Mouse (Mus musculus): ENCODE measurements around the gene Cux2. TPM values are rescaled to one million over a fixed set of nuclear protein-coding genes. Genes with fewer than 3 reads are reported as not detected.

Gene Cux2
- polyA plus RNA-seq, 1 experiment from 2014 or later: 9.0 TPM

DNA sequence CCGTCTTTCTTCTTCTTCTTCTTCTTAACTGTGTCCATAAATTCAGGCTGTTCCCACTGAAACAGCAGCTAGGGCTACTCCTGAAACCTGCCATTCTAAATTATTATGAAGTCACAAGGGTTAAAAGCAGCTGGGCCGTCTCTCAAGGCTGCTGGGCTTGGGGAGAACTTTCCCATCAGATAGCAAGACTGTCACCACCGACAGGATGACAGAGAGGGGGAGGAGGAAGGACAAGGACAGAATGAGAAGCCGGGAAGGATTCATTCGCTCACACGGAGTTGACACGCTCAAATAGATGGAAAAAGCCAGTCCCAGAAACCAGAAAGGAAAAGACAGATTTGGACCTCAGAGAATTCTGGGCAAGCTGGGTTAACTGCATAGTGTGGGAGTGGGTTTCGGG lies 6.7 kb upstream of the Cux2 start:
- Histone ChIP-seq H3K27me3 (ENCODE audit: control insufficient read depth, insufficient read depth, low read length) (0 out of 2 replicates have a peak, but pooled peaks cover 6% of the 10 kb centered on the region), H3K27ac (ENCODE audit: low read length) (no peak overlapping the region), H3K9ac (replicated peaks; ENCODE audit: low read depth, low read length) (no peak overlapping the region), H3K36me3 (ENCODE audit: control insufficient read depth, insufficient read depth, low read length) (no peaks in the 10 kb centered on the region), H3K4me3 (ENCODE audit: low read depth, low read length) (no peak overlapping the region), H3K4me2 (replicated peaks; ENCODE audit: low read depth, low read length) (no peak overlapping the region), H3K4me1 (ENCODE audit: control insufficient read depth, insufficient read depth, low read length) (peaks cover 6% of the 10 kb centered on the region; the same call in 1 of the 2 replicates), H3K9me3 (ENCODE audit: control insufficient read depth, low read depth, low read length) (0 out of 2 replicates have a peak, but pooled peaks cover 4% of the 10 kb centered on the region)
- 73% methylated on average over 8 of the region's 8 CpGs for WGBS
- no peak for ATAC-seq (ENCODE audit: insufficient number of reproducible peaks, insufficient read depth, low FRiP score, low read depth)

DNA sequence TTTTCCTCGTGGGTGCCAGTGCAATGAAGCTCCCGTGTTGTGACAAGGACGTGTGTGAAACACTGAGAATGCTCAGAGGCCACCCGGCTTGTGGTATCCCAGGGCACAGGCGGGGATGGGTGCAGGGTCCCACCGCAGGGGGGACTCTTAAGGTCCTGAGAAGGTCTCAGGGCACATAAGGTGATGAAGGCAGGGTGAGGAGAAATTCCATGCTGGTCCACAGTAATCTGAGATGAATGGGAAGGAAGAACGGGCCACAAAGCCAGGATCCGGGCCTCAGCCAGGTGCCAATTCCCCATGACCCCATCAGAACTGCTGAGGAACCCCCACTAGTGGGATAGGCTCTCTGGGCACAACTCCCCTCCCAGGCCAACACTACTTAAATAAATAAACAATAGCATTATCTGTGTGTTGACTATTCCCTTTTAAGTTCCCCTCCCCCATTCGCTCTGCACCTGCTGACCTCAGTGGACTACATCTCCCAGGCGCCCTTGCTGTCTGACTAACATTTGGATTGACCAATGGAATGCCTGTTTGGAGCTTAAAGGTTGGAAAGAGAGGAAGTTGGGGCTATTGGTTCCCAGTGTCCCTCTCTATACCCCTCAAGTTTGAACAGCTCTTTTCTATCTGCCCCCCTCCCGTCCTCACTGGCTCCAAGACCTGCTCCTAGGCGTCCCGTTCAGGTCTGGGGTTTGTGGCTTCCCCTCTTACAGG lies 4.4 kb upstream of the Cux2 start:
- H3K4me3 ChIP-seq (ENCODE audit: low read depth, low read length): no peak overlapping the region
- H3K4me1 ChIP-seq (ENCODE audit: control insufficient read depth, insufficient read depth, low read length): 0 out of 2 replicates have a peak, but pooled peaks cover 5% of the 10 kb centered on the region
- peak overlapping the region; percentile 28 for H3K4me2 ChIP-seq (replicated peaks; ENCODE audit: low read depth, low read length)
- no peak overlapping the region for H3K27ac ChIP-seq (ENCODE audit: low read length)
- peak; percentile 26; the same call in 1 of the 2 replicates for ATAC-seq (ENCODE audit: insufficient number of reproducible peaks, insufficient read depth, low FRiP score, low read depth)
- H3K9ac ChIP-seq (replicated peaks; ENCODE audit: low read depth, low read length): no peak overlapping the region
- H3K36me3 ChIP-seq (ENCODE audit: control insufficient read depth, insufficient read depth, low read length): no peaks in the 10 kb centered on the region
- 37% methylated on average over 13 of the region's 13 CpGs for WGBS
- H3K27me3 ChIP-seq (ENCODE audit: control insufficient read depth, insufficient read depth, low read length): 0 out of 2 replicates have a peak, but pooled peaks cover 6% of the 10 kb centered on the region
- 0 out of 2 replicates have a peak, but pooled peaks cover 4% of the 10 kb centered on the region for H3K9me3 ChIP-seq (ENCODE audit: control insufficient read depth, low read depth, low read length)

GRCm38 (mm10) chr5:122053587-122053986 lies 3.7 kb upstream of the Cux2 start:
- Histone ChIP-seq H3K9ac (replicated peaks; ENCODE audit: low read depth, low read length) (no peak overlapping the region), H3K27ac (ENCODE audit: low read length) (no peak overlapping the region), H3K4me2 (replicated peaks; ENCODE audit: low read depth, low read length) (no peak overlapping the region), H3K36me3 (ENCODE audit: control insufficient read depth, insufficient read depth, low read length) (no peaks in the 10 kb centered on the region), H3K4me1 (ENCODE audit: control insufficient read depth, insufficient read depth, low read length) (peaks cover 9% of the 10 kb centered on the region; the same call in 1 of the 2 replicates), H3K27me3 (ENCODE audit: control insufficient read depth, insufficient read depth, low read length) (peaks cover 12% of the 10 kb centered on the region; the same call in 1 of the 2 replicates), H3K9me3 (ENCODE audit: control insufficient read depth, low read depth, low read length) (0 out of 2 replicates have a peak, but pooled peaks cover 4% of the 10 kb centered on the region), H3K4me3 (ENCODE audit: low read depth, low read length) (no peak overlapping the region)
- ATAC-seq (ENCODE audit: insufficient number of reproducible peaks, insufficient read depth, low FRiP score, low read depth): no peak
- WGBS: 20% methylated on average over 15 of the region's 15 CpGs

DNA sequence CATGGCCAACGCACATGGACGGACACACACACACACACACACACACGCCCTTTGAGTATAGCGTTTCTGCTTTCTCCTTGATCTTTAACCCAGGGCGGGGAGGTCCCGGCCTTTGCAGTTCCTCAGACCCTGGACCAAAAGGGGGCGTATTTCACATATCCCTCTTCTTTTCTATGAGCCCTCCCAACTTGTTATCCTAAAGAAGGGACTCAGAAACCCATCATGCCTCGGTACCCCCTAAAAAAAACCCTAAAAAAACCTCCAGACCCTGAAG lies 867 bp upstream of the Cux2 start:
- H3K9me3 ChIP-seq (ENCODE audit: control insufficient read depth, low read depth, low read length): no peaks in the 10 kb centered on the region
- H3K27me3 ChIP-seq (ENCODE audit: control insufficient read depth, insufficient read depth, low read length): peaks cover 12% of the 10 kb centered on the region; the same call in 1 of the 2 replicates
- H3K9ac ChIP-seq (replicated peaks; ENCODE audit: low read depth, low read length): no peak overlapping the region
- H3K4me1 ChIP-seq (ENCODE audit: control insufficient read depth, insufficient read depth, low read length): peaks cover 16% of the 10 kb centered on the region; the same call in 1 of the 2 replicates
- WGBS: 8% methylated on average over 8 of the region's 8 CpGs
- no peak for ATAC-seq (ENCODE audit: insufficient number of reproducible peaks, insufficient read depth, low FRiP score, low read depth)
- H3K36me3 ChIP-seq (ENCODE audit: control insufficient read depth, insufficient read depth, low read length): no peaks in the 10 kb centered on the region
- peak overlapping the region; percentile 66 for H3K4me2 ChIP-seq (replicated peaks; ENCODE audit: low read depth, low read length)
- peak overlapping the region; percentile 69 for H3K4me3 ChIP-seq (ENCODE audit: low read depth, low read length)
- no peak overlapping the region for H3K27ac ChIP-seq (ENCODE audit: low read length)

DNA sequence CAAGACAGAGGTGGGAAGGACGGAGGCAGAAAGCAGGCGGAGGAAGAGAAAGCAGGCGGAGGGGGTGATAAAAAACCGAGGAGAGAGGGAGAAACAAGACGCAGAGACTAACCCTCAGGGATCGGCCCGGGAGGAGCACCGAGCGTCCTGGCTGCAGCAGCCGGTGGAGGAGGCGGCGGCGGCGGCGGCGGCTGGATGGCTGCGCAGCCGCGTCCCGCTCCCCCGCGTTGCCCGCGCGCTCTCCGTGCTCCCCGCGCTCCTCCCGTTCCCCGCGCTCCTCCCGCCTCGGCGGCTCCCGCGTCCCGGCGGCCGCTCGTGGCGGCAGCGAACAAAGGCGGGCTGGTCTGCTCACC lies 262 bp downstream of the Cux2 start:
- under 1% methylated on average over 23 of the region's 43 CpGs for whole genome bisulfite sequencing
- peak overlapping the region; percentile 66 for H3K27ac ChIP-seq (ENCODE audit: low read length)
- peaks cover 12% of the 10 kb centered on the region; the same call in 1 of the 2 replicates for H3K27me3 ChIP-seq (ENCODE audit: control insufficient read depth, insufficient read depth, low read length)
- H3K9me3 ChIP-seq (ENCODE audit: control insufficient read depth, low read depth, low read length): no peaks in the 10 kb centered on the region
- H3K36me3 ChIP-seq (ENCODE audit: control insufficient read depth, insufficient read depth, low read length): no peaks in the 10 kb centered on the region
- H3K9ac ChIP-seq (replicated peaks; ENCODE audit: low read depth, low read length): peak overlapping the region; percentile 68
- H3K4me2 ChIP-seq (replicated peaks; ENCODE audit: low read depth, low read length): peak overlapping the region; percentile 66
- H3K4me1 ChIP-seq (ENCODE audit: control insufficient read depth, insufficient read depth, low read length): peaks cover 16% of the 10 kb centered on the region; the same call in 1 of the 2 replicates
- peak overlapping the region; percentile 69 for H3K4me3 ChIP-seq (ENCODE audit: low read depth, low read length)
- no peak; the same call in 1 of the 2 replicates for ATAC-seq (ENCODE audit: insufficient number of reproducible peaks, insufficient read depth, low FRiP score, low read depth)

DNA sequence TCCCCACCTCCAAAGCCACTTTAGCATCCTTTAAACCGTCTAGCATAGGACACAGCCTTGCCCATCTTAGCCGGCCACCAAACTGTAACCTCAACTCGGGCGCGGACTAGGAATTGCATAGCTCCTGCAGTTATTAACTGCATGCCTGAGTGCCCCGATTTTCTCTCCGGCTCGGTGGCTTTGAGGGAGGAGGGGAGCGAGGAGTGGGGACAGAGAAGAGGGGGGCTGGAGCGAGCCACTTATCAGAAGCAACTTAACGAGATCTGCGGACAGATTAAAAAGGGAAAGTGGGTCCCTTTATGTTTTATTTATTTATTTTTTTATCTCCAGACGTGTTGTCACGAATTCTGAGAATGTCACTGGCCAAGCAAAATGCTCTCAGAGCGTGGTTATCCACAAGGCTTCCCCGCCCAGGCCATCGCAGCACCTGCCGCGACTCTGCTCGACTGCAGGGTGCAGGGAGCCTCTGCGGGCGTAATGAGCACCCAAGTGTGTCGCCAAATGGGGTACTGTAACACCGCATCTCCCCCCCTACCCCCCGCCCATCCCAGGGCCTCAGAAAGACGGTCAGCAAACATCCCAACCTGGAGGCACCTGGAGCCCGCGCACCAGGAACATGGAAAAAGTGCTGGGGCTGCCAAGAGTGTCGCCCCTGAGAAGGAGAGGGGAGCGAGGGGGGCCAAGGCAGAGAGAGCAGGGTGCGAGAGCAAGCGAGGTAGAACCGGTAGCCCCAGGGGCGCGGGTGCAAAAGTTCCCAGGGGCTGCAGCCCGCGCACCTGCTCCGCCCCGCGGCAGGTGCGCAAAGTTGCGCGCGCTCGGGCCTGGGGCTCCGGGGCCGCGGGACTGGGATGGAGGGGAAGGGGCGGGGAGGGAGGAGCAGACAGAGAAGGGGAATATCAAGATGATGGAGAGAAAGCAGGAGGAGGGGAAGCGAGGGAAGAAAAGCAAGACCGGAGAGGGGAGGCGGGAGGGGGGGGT lies 927 bp downstream of the Cux2 start:
- Histone ChIP-seq H3K4me3 (ENCODE audit: low read depth, low read length) (peak overlapping the region; percentile 69), H3K27ac (ENCODE audit: low read length) (no peak overlapping the region), H3K27me3 (ENCODE audit: control insufficient read depth, insufficient read depth, low read length) (peaks cover 9% of the 10 kb centered on the region; the same call in 1 of the 2 replicates), H3K4me2 (replicated peaks; ENCODE audit: low read depth, low read length) (peak overlapping the region; percentile 66), H3K9ac (replicated peaks; ENCODE audit: low read depth, low read length) (peak overlapping the region; percentile 68; the same call in 1 of the 2 replicates), H3K9me3 (ENCODE audit: control insufficient read depth, low read depth, low read length) (no peaks in the 10 kb centered on the region), H3K36me3 (ENCODE audit: control insufficient read depth, insufficient read depth, low read length) (no peaks in the 10 kb centered on the region), H3K4me1 (ENCODE audit: control insufficient read depth, insufficient read depth, low read length) (peaks cover 16% of the 10 kb centered on the region; the same call in 1 of the 2 replicates)
- no peak for ATAC-seq (ENCODE audit: insufficient number of reproducible peaks, insufficient read depth, low FRiP score, low read depth)
- 2% methylated on average over 51 of the region's 52 CpGs for WGBS

- Histone ChIP-seq H3K9ac (replicated peaks; ENCODE audit: low read depth, low read length) (0 out of 2 replicates have a peak overlapping the region, but pooled peaks have one; percentile 1), H3K36me3 (ENCODE audit: control insufficient read depth, insufficient read depth, low read length) (no peaks in the 10 kb centered on the region), H3K4me2 (replicated peaks; ENCODE audit: low read depth, low read length) (peak overlapping the region; percentile 66), H3K4me1 (ENCODE audit: control insufficient read depth, insufficient read depth, low read length) (peaks cover 16% of the 10 kb centered on the region; the same call in 1 of the 2 replicates), H3K9me3 (ENCODE audit: control insufficient read depth, low read depth, low read length) (no peaks in the 10 kb centered on the region), H3K4me3 (ENCODE audit: low read depth, low read length) (peak overlapping the region; percentile 69), H3K27me3 (ENCODE audit: control insufficient read depth, insufficient read depth, low read length) (peaks cover 5% of the 10 kb centered on the region; the same call in 1 of the 2 replicates), H3K27ac (ENCODE audit: low read length) (0 out of 2 replicates have a peak overlapping the region, but pooled peaks have one; percentile 10)
- no peak for ATAC-seq (ENCODE audit: insufficient number of reproducible peaks, insufficient read depth, low FRiP score, low read depth)
- WGBS: 4% methylated on average over 20 of the region's 20 CpGs
These were observed 1.6 kb downstream of the Cux2 start for GRCm38 (mm10) chr5:122048252-122048651.

GRCm38 (mm10) chr5:122047791-122048190 lies 2.1 kb downstream of the Cux2 start:
- Histone ChIP-seq H3K9me3 (ENCODE audit: control insufficient read depth, low read depth, low read length) (no peaks in the 10 kb centered on the region), H3K4me3 (ENCODE audit: low read depth, low read length) (0 out of 2 replicates have a peak overlapping the region, but pooled peaks have one; percentile 69), H3K27me3 (ENCODE audit: control insufficient read depth, insufficient read depth, low read length) (peaks cover 5% of the 10 kb centered on the region; the same call in 1 of the 2 replicates), H3K27ac (ENCODE audit: low read length) (0 out of 2 replicates have a peak overlapping the region, but pooled peaks have one; percentile 10), H3K4me1 (ENCODE audit: control insufficient read depth, insufficient read depth, low read length) (peaks cover 16% of the 10 kb centered on the region; the same call in 1 of the 2 replicates), H3K9ac (replicated peaks; ENCODE audit: low read depth, low read length) (0 out of 2 replicates have a peak overlapping the region, but pooled peaks have one; percentile 1), H3K36me3 (ENCODE audit: control insufficient read depth, insufficient read depth, low read length) (no peaks in the 10 kb centered on the region), H3K4me2 (replicated peaks; ENCODE audit: low read depth, low read length) (peak overlapping the region; percentile 66)
- no peak for ATAC-seq (ENCODE audit: insufficient number of reproducible peaks, insufficient read depth, low FRiP score, low read depth)
- 45% methylated on average over 5 of the region's 5 CpGs for WGBS

All from stomach, embryonic 14.5 days (tissue).